Mouse (Mus musculus) liver, embryonic 16.5 days (tissue): ENCODE results near the gene Mfng. TPM values are rescaled to one million over a fixed set of nuclear protein-coding genes. Genes with fewer than 3 reads are reported as not detected.

Experiments used
- ATAC-seq: fragments of 200-750 bp; cut with Nextera tagmentation; 2 replicates; pipeline ENCODE4 v1.8.0; 2017; ENCODE audit warnings: low read depth, mild to moderate bottlenecking, moderate number of reproducible peaks, moderate library complexity
- H3K27ac ChIP-seq: fragments of 300-500 bp; sonication (generic); 2 replicates; pipeline ENCODE4 v1.5.1; 2014; ENCODE audit warnings: mild to moderate bottlenecking, low read length
- H3K27me3 ChIP-seq: fragments of 300-500 bp; sonication (generic); 2 replicates; pipeline ENCODE4 v1.6.1; 2014; ENCODE audit warnings: low read depth, low read length, mixed read lengths; ENCODE audit not compliant: control insufficient read depth, insufficient read depth
- H3K36me3 ChIP-seq: fragments of 300-500 bp; sonication (generic); 2 replicates; pipeline ENCODE4 v1.6.1; 2014; ENCODE audit warnings: mild to moderate bottlenecking; ENCODE audit not compliant: control insufficient read depth, insufficient read depth
- H3K4me1 ChIP-seq: fragments of 300-500 bp; sonication (generic); 2 replicates; pipeline ENCODE4 v1.6.1; 2014; ENCODE audit warnings: low read depth, low read length, mixed read lengths; ENCODE audit not compliant: control insufficient read depth
- H3K4me2 ChIP-seq: fragments of 300-500 bp; sonication (generic); 2 replicates; pipeline ENCODE4 v1.6.1; 2014; ENCODE audit warnings: low read depth, low read length, mixed read lengths
- H3K4me3 ChIP-seq: fragments of 300-500 bp; sonication (generic); 2 replicates; pipeline ENCODE4 v1.5.1; 2014; ENCODE audit warnings: low read depth, mild to moderate bottlenecking, low read length
- H3K9ac ChIP-seq: fragments of 300-500 bp; sonication (generic); 2 replicates; pipeline ENCODE4 v1.6.1; 2014; ENCODE audit warnings: low read depth, low read length
- H3K9me3 ChIP-seq: fragments of 300-500 bp; sonication (generic); replicated peaks from 2 replicates; pipeline ENCODE4 v1.6.1; 2016; ENCODE audit warnings: low read length; ENCODE audit not compliant: control insufficient read depth
- WGBS: fragments of 180-500 bp; shearing (Covaris S2); extraction: QIAGEN DNeasy Blood & Tissue Kit; methylation state at CpG from one replicate; pipeline ENCODE4 v1.1.7; 2014; ENCODE audit not compliant: insufficient replicate concordance; 5-methylcytosine and 5-hydroxymethylcytosine counted together
- polyA plus RNA-seq: library from polyadenylated mRNA; unstranded; fragments of >200 nt; fragmentation: Nextera tagmentation; extraction: Ambion mirVana; gene quantifications from 2 replicates; pipeline ENCODE4 v1.2.1, GENCODE M21; 2015

Mfng gene
- polyA plus RNA-seq, 1 experiment from 2014 or later: 5.4 TPM

GRCm38 (mm10) chr15:78805351-78805750 lies 32.1 kb upstream of the Mfng start:
- Histone ChIP-seq H3K27ac (no peak overlapping the region), H3K9ac (no peak overlapping the region), H3K4me2 (no peak overlapping the region), H3K4me3 (no peak overlapping the region), H3K27me3 (peaks cover 38% of the 10 kb centered on the region), H3K36me3 (no peaks in the 10 kb centered on the region), H3K4me1 (peaks cover 5% of the 10 kb centered on the region), H3K9me3 (no peaks in the 10 kb centered on the region)
- WGBS: 57% methylated on average over 2 of the region's 2 CpGs
- ATAC-seq: no peak

GRCm38 (mm10) chr15:78804326-78804725 lies 31.1 kb upstream of the Mfng start:
- Histone ChIP-seq H3K27ac (0 out of 2 replicates have a peak overlapping the region, but pooled peaks have one; percentile 15), H3K4me3 (no peak overlapping the region)

GRCm38 (mm10) chr15:78803499-78803900 lies 30.2 kb upstream of the Mfng start:
- 8% methylated on average over 8 of the region's 8 CpGs for WGBS
- peak; percentile 22 for ATAC-seq
- Histone ChIP-seq H3K4me2 (peak overlapping the region; percentile 64), H3K9me3 (no peaks in the 10 kb centered on the region), H3K4me3 (peak overlapping the region; percentile 65), H3K27ac (peak overlapping the region; percentile 77), H3K9ac (no peak overlapping the region), H3K36me3 (no peaks in the 10 kb centered on the region), H3K4me1 (peaks cover 5% of the 10 kb centered on the region), H3K27me3 (peaks cover 38% of the 10 kb centered on the region)

More at GRCm38 (mm10) chr15:78804326-78804725, 31.1 kb upstream of the Mfng start:
- 17% methylated on average over 6 of the region's 6 CpGs for WGBS
- Histone ChIP-seq H3K4me1 (peaks cover 5% of the 10 kb centered on the region), H3K9ac (no peak overlapping the region), H3K27me3 (peaks cover 38% of the 10 kb centered on the region), H3K36me3 (no peaks in the 10 kb centered on the region), H3K9me3 (no peaks in the 10 kb centered on the region), H3K4me2 (0 out of 2 replicates have a peak overlapping the region, but pooled peaks have one; percentile 15)
- ATAC-seq: no peak

- ATAC-seq: peak; percentile 75
- H3K27me3 ChIP-seq: peaks cover 38% of the 10 kb centered on the region
- peak within 1 kb of the TSS; percentile 64 for H3K4me2 ChIP-seq
- H3K9ac ChIP-seq: peak within 1 kb of the TSS; percentile 66
- H3K27ac ChIP-seq: peak within 1 kb of the TSS; percentile 77
- 2% methylated on average over 63 of the region's 70 CpGs for WGBS
- H3K4me3 ChIP-seq: peak within 1 kb of the TSS; percentile 65
- no peaks in the 10 kb centered on the region for H3K36me3 ChIP-seq
- H3K9me3 ChIP-seq: no peaks in the 10 kb centered on the region
- H3K4me1 ChIP-seq: peaks cover 5% of the 10 kb centered on the region
These were observed 29.6 kb upstream of the Mfng start, which contains the start of gene Card10 for GRCm38 (mm10) chr15:78802776-78803391. TSS of gene Card10 (minus strand) at chr15:78803042.

GRCm38 (mm10) chr15:78801971-78802741 lies 28.9 kb upstream of the Mfng start:
- peak overlapping the region; percentile 77 for H3K27ac ChIP-seq
- no peaks in the 10 kb centered on the region for H3K9me3 ChIP-seq
- H3K27me3 ChIP-seq: peaks cover 38% of the 10 kb centered on the region
- peak; percentile 19 for ATAC-seq
- peak overlapping the region; percentile 66 for H3K9ac ChIP-seq
- 4% methylated on average over 65 of the region's 67 CpGs for WGBS
- peaks cover 5% of the 10 kb centered on the region for H3K4me1 ChIP-seq
- H3K36me3 ChIP-seq: no peaks in the 10 kb centered on the region
- peak overlapping the region; percentile 64 for H3K4me2 ChIP-seq
- H3K4me3 ChIP-seq: peak overlapping the region; percentile 65

GRCm38 (mm10) chr15:78801571-78801970 lies 28.3 kb upstream of the Mfng start:
- Histone ChIP-seq H3K4me1 (peaks cover 5% of the 10 kb centered on the region), H3K27me3 (peaks cover 38% of the 10 kb centered on the region), H3K9ac (no peak overlapping the region; the same call in 1 of the 2 replicates), H3K4me2 (peak overlapping the region; percentile 64; the same call in 1 of the 2 replicates), H3K9me3 (no peaks in the 10 kb centered on the region), H3K27ac (no peak overlapping the region), H3K36me3 (no peaks in the 10 kb centered on the region), H3K4me3 (peak overlapping the region; percentile 65)
- ATAC-seq: no peak
- 62% methylated on average over 9 of the region's 9 CpGs for WGBS

- H3K4me3 ChIP-seq: no peak overlapping the region
- no peak for ATAC-seq
- H3K27ac ChIP-seq: no peak overlapping the region
- H3K9me3 ChIP-seq: no peaks in the 10 kb centered on the region
- peaks cover 31% of the 10 kb centered on the region for H3K27me3 ChIP-seq
- 69% methylated on average over 21 of the region's 21 CpGs for WGBS
- no peak overlapping the region for H3K9ac ChIP-seq
- no peak overlapping the region for H3K4me2 ChIP-seq
- no peaks in the 10 kb centered on the region for H3K36me3 ChIP-seq
- peaks cover 5% of the 10 kb centered on the region for H3K4me1 ChIP-seq
These were observed 25.8 kb upstream of the Mfng start for GRCm38 (mm10) chr15:78799029-78799428.

- Histone ChIP-seq H3K4me3 (no peak overlapping the region), H3K27ac (no peak overlapping the region), H3K4me1 (no peaks in the 10 kb centered on the region), H3K36me3 (no peaks in the 10 kb centered on the region), H3K9ac (no peak overlapping the region), H3K4me2 (no peak overlapping the region), H3K27me3 (peaks cover 11% of the 10 kb centered on the region), H3K9me3 (no peaks in the 10 kb centered on the region)
- no peak for ATAC-seq
- WGBS: 87% methylated on average over 8 of the region's 8 CpGs
These were observed 23.7 kb upstream of the Mfng start for GRCm38 (mm10) chr15:78797060-78797329.
